Mouse (Mus musculus): ENCODE measurements around the gene Gpr88.

GRCm38 (mm10) chr3:116251481-116252254 lies 1.6 kb downstream of the Gpr88 start:
- TF ChIP-seq CTCF (conservative IDR thresholded peaks at IDR 0.05 in 1 of 2, IDR thresholded peaks at IDR 0.05 in 1 of 2; ENCODE audit: low read depth in 2 of 2, low read length in 2 of 2) (no peak), E2F4 (IDR thresholded peaks at IDR 0.05; ENCODE audit: insufficient replicate concordance, low read depth, low read length) (no peak), ZNF384 (IDR thresholded peaks at IDR 0.05; ENCODE audit: low read depth, low read length) (no peak), POLR2A (IDR thresholded peaks at IDR 0.05; ENCODE audit: low read depth, low read length) (no peak)
